Mouse (Mus musculus): Measurements from ENCODE around the gene Mc1r.
"Not testable (repeated sequence)": the region's sequence is repeated elsewhere in the genome, so short reads cannot be mapped to it uniquely, and the experiment has no call there.

DNA sequence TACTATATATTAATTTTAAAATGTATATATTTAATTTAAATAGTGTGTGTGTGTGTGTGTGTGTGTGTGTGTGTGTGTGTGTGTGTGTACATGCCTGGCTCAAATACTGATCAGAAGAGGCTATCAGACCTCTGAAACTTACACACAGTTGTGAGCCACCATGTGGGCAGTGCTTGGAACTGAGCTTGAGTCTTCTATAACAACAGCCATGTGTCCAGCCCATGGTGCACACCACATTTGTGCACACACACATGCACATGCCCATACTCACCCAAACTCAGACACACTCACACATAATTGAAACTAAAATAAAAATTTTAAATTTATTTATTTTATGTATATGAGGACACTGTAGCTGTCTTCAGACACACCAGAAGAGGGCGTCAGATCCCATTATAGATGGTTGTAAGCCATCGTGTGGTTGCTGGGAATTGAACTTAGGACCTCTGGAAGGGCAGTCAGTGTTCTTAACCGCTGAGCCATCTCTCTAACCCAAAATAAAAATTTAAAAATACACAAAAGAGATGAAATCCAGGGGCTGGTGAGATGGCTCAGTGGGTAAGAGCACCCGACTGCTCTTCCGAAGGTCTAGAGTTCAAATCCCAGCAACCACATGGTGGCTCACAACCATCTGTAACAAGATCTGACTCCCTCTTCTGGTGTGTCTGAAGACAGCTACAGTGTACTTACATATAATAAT is 8.2 kb downstream of the Mc1r start:
- not testable (repeated sequence) for TF ChIP-seq POLR2A (IDR thresholded peaks at IDR 0.05; ENCODE audit: borderline replicate concordance, control insufficient read depth, low read depth, low read length); CTCF (IDR thresholded peaks at IDR 0.05; ENCODE audit: control insufficient read depth, insufficient read depth, low read length)

Data from bone marrow, adult 2 months (tissue).